Mouse (Mus musculus) T-helper 1 cell (primary cell): ENCODE measurements around the gene Hk3.

Source experiments
- in situ Hi-C: fragments of 300-600 bp; cut with MboI, MseI; formaldehyde crosslinking; loops from one replicate; pipeline ENCODE4 v1.15.1; 2025; ENCODE audit warnings: high pct_unique_total_duplicates

The Hk3 gene

DNA sequence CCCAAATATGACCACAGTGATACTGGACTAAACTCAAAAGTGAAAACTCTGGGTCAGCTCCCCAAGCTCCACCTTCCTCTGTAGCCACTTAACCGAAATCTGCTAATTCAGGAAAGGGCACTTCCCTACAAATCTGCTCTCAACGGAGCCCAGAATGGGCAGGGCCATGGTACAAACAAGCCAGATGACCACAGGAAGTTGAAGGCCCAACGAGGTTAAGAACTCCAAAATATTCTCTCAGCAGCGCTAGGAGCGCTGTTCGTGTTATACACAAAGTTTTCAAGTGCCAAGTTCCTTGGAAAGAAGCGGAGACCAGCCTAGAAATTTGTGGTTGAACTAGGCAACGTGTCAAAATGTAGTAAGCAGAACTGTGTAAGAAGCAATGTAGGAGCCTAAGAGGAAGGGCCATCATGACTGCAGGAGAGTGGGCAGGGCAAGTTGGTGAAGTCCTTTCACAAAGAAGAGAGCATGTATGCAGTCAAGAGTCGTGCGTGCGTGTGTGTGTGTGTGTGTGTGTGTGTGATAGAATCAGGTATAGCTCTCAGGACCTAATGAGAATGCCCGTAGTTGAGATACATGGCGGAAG lies at the start of gene Hk3:
TSS of gene Hk3 (minus strand) at position 192 of the 586 bp plus-strand sequence.
- in situ Hi-C loops = no loop called here

DNA sequence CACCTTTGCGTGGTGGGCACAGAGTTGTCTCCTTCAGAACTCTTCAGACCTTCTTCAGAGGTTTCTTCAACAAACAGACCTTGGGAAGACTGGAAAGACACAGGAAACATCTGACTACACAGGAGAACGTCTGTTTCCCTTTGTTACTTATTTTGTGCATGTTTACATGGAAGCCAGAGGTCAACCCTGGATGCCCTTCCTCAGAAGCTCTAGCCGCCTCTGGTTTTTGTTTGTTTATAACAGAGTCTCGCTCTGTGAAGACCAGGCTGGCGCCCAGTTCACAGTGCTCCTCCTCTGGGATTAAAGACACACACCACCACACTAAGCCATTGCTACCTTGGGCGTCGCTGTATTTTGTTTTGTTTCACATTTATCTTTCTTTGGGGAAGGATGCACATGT lies 48.5 kb upstream of the Hk3 start:
- in situ Hi-C loops = no loop called here

DNA sequence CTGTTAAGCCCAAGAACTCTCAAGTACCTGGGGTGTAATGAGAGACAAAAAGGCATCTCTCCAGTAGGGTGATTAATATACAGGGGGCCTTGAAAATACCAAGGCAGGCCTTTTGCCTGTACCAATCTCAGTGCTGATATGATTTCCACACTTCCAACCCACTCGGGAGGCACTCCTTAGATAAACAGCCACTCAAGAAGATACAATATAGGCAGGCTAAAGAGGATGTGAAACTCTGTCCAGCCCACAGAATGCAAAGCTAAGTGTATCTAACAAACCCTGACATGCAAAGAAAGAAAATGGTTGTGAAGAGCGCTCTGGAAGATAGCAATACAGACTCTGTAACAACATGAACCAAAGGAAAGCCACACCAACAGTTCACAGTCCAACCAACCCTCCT lies 42.1 kb upstream of the Hk3 start:
- in situ Hi-C loops = loop anchor here (5.0 kb wide), 1 partner anchor 261 kb away; no protein-coding TSS in a partner anchor

DNA sequence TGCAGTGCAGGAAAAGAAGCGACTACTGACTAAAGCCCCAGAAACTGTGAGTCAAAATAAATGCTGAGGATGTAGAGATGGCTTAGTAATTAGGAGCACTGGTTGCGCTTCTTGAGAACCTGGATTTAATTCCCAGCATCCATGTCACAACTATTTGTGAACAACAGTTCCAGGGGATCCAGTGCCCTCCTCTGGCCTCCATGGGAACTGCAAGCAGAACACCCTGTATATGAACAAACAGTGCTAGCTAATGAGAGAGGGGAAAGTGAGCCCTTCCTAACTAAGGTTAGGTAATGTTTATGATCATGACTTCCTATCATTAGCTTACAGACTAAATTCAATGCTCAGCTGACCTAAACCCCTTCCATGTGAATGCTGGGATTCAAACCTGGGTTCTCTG lies 36.9 kb upstream of the Hk3 start:
- in situ Hi-C loops = no loop called here

DNA sequence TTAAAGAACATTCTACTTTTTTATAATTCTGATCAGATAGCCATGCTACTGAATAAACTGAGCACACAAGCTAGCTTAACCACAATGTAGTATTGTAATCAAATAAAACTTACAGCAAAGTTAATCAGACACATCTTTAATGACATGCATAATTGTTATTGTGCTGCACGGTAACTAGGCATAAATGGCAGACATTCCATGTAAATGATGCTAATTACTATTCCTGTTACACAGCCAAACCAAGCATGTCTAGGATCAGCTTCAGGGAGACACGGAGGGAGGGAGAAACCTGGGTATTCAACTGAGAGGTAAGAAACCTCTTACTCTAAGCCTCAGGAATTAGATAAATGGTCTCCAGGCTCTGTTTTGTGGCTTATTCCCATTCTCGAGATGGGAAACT lies 26.5 kb upstream of the Hk3 start:
- in situ Hi-C loops = no loop called here

DNA sequence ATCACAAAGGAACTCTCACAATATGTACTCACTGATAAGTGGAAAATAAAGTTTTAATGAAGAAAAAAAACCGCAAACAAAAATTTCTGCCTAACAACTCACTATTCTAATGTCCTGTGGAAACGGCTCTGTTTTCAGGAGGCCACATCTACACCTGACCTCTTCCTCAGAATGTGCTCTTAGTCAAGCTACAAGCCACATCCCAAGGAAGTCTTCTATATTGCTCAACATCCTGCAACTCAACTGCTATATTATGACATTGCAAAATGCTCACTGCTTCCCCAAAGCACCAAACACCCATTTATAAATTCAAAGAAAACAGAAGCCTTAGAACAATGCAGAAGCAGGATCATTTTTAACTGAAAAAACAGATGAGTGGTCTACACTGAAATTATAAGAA lies 18.8 kb upstream of the Hk3 start:
- in situ Hi-C loops = no loop called here

DNA sequence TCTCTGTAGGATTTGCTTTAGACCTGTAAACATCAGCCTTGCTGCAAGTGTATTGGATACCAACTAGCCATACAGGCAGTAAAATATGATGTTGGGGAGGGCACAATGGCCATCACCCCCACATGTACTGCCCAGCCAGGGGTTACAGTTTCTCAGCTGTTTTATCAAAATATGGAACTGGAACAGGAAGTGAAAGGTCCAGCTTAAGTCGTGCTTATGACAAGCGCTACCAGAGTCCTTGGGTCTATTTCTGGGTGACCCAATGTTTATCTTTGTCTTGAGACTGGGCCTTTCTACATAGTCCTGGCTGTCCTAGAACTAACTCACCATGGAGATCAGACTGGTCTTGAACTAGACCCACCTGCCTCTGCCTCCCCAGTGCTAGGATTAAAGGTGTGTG lies 3.0 kb upstream of the Hk3 start:
- in situ Hi-C loops = no loop called here

DNA sequence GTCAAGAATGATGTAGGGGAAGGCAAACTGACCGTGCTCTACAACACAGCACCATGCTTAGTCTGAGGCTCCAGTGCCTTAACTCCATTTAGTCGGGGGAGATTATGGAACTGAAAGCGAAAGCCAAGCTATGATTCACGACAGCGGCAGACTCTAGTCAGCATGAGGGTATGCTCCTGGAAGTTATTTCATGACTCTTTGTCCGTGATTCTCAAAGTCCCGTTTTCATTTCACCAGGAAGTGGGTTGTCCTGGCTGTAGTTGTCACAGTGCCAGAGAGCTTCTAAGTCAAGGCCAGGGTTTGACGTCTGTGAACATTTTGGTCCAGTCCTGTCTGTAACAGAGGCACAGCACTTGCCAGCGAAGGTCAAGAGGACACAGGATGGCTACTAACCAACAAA lies 1.5 kb upstream of the Hk3 start:
- in situ Hi-C loops = no loop called here

DNA sequence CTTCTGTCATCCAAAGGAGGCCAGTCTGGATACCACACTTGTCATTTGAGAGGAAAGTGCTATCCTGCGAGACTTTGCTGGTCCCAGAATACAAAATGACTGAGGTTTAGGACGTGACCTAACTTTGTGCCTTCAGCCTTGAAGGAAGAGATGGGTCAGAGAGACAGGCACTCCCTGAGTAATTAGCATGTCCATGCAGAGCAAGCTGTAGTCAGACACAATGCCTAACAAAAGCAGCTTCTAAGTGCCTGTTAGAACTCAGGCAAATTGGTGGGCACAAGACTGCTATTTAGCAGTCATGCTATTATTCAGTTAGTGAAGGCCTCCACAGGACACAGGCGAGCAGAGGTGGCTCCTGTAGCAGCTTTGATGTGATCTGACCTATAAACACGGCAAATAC lies 1.1 kb upstream of the Hk3 start:
- in situ Hi-C loops = no loop called here

DNA sequence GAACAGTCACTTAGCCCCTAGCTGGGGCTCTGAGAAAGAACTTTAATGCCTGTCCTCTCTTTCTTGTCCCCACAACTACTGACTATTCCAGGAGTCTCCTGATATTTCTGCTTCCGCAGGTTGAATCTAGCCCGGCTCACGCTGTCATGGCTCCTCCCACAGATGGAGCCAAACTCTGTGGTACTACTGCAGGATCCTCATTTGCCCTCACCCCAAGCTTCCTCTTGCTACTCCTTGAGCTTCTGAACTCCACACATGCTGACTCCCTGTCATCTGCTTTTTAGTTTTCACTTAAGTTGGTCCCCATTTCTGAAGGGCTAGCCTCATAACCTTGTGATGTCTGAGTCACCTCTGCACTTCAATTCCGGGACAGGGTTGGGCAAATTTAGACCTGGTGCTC lies 1.1 kb downstream of the Hk3 start:
- in situ Hi-C loops = no loop called here

DNA sequence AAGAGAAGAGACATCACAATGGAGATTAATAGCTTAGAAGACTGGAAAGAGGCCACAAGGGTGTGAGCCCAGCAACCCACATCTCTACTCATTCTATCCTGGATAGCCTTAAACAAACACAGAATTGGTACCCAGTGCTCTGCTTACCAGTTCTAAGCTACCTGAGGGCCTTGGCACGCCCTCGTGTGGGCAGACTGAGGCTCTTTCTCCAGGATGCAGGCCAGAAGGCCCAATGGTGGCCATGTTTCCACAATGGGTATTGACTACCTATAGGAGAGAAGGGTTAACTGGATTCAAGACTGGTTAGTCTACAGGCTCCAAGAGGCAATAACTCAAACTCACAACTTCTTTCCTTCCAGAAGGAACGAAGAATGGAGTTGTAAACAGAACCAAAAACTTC lies 2.0 kb downstream of the Hk3 start:
- in situ Hi-C loops = no loop called here

DNA sequence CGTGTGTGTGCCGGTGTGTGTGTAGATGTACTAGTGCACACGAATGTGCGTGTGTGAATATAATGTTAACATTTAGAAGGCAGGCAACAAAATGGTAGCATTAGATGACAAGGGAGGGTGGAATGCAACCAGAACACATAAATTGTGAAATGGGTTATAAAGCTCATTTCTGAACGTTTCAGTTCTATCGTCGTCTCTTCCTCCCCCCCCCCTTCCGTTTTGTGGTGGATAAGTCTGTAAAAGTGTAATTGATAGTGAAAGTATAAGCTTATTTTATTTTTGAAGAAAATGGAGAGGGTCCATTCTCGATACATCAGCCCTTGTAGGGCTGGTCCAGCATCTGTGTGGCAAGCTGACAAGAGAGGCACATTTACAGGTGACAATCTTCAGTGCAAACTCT lies 2.5 kb downstream of the Hk3 start:
- in situ Hi-C loops = no loop called here

DNA sequence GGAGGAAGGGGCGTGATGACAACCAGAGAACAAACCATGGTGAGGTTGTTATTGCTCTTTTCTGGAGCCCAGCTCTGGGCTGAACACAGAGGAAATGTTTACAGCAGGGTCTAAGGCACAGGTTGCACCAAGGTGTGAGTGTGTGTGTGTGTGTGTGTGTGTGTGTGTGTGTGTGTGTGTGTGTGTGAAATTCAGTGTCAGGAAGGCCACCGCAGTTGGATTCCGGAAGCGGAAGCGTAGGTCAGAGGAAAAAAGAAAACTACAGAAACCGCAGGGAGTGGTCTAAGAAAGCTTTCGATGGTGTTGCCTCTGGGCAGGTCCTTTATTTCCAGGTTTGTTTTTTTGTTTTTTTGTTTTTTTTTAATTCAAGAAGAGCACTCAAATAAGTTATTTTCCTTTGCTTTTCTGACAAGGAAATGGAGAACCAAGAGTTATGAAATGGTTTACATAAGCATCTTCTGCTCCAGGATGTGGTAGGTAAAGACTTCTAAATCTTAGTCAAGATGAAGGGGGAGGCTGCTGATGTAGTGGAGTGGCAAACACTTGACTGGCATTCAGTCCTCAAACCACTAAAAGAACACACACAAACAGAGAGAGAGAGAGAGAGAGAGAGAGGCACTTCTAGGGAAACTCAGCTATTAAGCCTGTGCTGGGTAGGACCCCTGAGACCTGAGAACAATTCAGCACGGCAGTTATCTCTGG lies 3.1 kb downstream of the Hk3 start:
- in situ Hi-C loops = no loop called here

DNA sequence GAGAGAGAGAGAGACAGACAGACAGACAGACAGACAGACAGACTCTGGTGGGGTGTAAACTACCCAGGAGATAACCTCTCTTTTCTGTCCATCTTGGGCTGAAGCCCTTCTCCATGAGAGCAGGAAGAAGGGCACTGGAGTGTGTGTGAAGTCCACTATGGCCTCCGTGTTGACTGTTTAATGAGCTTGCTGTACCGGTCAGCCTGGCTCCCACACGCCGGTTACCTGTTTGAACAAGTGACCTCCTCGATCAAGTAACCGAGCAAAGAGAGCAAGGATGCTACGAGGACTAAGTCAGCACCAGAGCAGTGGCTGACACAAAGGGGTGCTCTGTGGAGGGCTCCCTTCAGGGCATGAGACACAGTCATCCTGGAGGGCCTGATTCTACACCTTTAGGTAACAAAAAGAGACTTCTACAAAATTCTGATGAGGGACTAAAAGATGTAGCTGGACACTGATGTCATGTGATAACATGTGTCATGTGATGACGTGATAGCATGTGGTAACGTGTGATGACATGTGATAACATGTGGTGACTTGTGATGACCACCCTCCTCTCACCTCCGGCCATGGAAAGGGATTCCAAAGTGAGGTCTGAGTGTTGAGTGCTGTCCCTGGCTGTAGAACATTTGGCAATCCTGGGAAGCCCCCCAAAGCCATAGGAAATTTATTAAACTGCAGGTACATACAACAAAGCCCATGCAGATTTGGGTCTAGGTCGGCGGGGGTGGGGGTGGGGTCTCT lies 3.9 kb downstream of the Hk3 start:
- in situ Hi-C loops = no loop called here

DNA sequence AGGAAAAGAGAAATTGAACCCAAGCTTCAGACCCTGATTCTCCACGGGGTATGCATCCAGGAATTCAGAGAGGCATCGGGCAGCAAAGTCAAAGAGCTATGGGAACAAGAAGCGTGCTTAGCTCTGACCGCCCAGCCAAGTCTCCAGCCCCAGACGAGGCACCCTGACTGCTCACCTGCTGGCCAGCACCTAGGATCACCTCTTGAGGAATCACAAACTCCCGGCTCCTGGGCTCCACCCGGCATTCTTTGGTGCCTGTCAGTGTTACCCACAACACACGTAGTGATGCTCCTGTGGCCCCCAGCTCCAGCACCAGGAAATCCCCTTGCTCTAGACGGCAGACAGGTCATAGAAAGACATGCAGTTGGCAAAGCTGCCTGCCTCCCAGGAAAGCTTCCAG lies 6.7 kb downstream of the Hk3 start:
- in situ Hi-C loops = no loop called here

DNA sequence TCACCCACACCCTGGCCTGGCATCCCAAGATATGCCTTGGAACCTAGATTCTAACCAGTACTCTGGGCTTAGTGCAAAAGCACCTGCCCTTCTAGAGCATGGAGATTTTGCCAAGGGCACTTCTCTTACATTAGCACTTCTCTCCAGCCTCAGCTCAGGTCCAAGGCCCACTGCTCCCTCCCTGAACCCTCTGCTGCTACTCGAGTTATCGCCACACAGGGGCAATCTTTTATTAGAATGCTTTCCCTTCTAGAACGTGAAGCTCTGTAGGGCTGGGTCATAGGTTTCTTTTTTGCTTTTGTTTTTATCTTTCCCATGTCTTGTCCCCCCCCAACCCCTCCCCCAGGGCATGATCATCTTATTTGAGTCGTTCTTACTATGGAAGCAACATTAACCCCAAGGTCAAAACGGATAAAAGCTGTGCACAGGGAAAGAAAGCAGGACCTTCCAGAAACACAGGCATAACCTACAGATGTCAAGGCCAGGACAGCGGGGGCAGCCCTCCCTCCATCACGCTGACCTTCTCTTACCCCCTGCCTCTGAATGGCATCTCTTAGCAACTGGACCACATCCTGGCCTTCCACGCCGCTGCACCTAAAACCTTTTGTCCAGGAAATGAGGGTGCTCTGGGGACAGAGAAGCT lies 7.4 kb downstream of the Hk3 start:
- in situ Hi-C loops = no loop called here

DNA sequence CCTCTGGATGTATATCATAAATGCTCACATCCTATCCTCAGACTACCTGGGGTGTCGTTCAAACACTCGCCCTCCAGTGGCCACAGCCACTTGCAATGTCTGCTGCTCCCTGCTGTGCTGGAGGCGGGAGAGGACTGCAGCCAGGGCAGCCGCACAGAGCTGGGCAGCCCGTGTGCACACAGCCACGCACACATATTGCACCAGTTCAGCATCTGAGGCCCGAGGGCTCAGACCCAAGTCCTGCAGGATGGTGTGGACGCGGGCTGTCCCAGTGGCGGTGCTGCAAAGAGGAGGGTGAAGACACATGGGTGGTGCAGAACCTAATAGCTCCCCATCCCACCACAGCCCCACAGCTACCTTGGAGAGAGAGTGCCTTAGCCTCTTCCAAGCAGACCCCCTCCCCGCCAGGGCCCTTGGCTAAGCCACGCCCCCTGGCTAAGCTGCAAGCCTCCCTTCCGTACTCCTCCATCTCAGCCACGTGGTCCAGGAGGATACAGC lies 9.2 kb downstream of the Hk3 start:
- in situ Hi-C loops = no loop called here

DNA sequence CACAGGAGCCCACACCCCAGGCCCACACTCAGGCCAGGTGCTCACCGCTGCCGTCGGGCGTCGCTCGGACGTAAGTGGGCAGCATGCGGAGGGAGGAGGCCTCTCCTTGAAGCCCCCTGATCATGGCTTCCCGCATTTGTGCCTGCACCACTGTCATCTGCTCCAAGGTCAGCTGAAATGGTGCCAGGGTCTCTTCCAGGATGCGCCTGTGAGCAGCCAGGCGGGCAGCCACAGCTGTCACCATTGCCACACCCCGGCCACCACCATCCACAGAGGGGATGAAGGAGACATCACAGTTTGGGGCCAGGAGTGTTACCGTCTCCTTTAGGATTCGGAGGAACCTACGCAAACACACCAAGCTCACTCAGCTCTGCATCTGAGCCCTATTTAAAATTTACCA lies 10.1 kb downstream of the Hk3 start:
- in situ Hi-C loops = no loop called here

DNA sequence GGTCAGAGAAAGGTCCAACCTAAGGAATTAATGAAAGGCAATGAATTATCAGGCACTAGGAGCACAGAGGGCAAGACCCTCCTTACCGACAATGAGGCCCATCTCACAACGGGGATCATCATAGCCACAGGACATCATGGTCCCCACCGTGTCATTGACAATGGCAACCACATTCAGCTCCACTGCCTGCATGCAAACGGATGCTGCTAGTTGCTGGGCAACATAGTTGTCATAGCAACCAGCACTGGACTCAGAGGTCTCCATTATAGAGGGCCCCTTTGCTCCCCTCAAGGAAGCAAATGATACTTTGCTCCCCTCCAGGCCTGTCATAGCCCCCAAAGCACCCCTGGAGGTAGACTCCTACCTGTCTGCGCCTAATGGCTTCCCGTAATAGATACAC lies 12.6 kb downstream of the Hk3 start:
- in situ Hi-C loops = no loop called here

DNA sequence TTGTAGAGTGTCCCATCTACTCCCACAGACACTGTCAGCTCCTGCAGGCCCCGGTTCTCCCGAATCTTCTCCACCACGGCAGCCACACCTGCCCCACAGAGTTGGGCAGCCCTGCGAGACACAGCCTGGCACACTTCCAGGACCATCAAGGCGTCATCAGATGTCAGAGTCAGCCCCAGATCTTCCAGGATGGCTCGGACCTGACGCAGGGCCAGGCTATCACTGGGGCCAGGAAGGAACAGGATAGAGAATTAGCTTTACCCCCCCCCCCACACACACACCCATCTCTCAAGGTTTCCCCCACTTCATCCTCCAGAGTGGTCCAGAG lies 14.8 kb downstream of the Hk3 start:
- in situ Hi-C loops = no loop called here

DNA sequence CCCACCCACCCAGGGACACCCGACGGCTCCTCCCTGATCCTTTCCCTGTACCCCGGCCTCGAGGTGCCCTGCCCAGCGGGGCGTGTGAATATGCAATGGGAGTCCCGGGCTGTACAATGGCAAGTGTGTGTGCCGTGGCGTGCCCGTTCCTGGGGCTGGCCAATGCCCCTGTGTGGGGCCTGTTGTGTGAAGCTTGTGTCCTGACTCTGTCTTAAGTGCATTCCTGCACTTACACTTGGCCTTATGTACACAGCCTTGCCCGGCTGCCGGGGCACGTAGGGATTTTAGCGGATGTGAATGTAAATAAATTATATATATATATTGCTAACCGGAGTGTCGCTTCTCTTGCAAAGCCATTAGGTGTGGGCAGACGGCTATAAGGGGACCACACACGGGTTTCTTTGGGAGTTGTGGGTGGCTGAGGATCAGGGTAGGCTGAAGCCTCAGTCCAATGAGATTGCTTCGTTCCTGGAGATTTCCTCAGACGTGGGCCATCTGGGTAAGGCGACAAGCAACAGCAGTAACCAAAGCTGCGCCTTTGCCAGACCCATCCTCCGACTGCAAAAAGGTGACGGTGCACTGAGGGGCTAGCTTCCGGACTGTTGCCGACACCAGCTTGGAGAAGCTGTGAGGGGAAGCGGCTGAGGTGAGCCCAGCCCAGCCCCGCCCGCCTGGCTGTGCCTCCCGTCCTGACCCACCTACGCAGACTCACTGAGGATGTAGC lies 15.3 kb downstream of the Hk3 start:
- in situ Hi-C loops = no loop called here

DNA sequence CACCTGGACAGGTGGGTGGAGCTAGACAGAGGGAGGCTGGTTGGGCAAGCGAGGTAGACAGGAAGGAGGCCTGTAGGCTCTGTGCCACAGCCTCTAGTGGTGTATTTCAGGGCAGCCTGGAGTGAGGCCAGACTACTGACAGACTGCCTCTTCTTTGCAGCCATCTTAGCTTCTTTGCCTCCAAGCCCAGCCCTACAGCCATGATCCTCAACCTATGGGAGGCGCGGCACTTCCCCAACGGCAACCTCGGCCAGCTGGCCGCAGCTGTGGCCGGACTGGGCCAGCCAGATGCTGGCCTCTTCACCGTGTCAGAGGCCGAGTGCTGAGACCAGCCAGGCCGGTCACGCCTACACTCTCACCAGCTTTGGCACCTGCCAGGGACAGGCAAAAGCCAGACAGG lies 16.5 kb downstream of the Hk3 start:
- in situ Hi-C loops = no loop called here
